Mouse (Mus musculus) G1E (cell line): Measurements from ENCODE around the gene Hbp1. TPM values are rescaled to one million over a fixed set of nuclear protein-coding genes. Genes with fewer than 3 reads are reported as not detected.
A peak's percentile ranks its signal among the peaks of the same experiment; 100 is the strongest.

Source experiments
- ATAC-seq: 2 replicates; pipeline ENCODE4 v1.8.0; 2016; ENCODE audit warnings: mild to moderate bottlenecking; ENCODE audit not compliant: insufficient number of reproducible peaks, poor library complexity, low FRiP score, severe bottlenecking; ENCODE audit errors: extremely low read depth
- DNase-seq: peaks from one replicate; pipeline ENCODE4 v3.0.0; 2012; ENCODE audit warnings: low spot score
- H3K27me3 ChIP-seq: 2 replicates; pipeline ENCODE4 v1.6.1; 2012; ENCODE audit warnings: mild to moderate bottlenecking, low read length, inconsistent platforms; ENCODE audit not compliant: insufficient read depth
- H3K36me3 ChIP-seq: replicated peaks from 2 replicates; pipeline ENCODE3; 2012; ENCODE audit warnings: mild to moderate bottlenecking, inconsistent platforms
- H3K4me1 ChIP-seq: 2 replicates; pipeline ENCODE4 v1.6.1; 2012; ENCODE audit warnings: low read depth, low read length, inconsistent platforms, mixed read lengths; ENCODE audit not compliant: insufficient read depth
- H3K4me3 ChIP-seq: 2 replicates; pipeline ENCODE4 v1.5.1; 2012; ENCODE audit warnings: low read depth, mild to moderate bottlenecking, inconsistent platforms, low read length, moderate library complexity, mixed read lengths
- H3K9me3 ChIP-seq: replicated peaks from 2 replicates; pipeline ENCODE4 v1.6.1; 2012; ENCODE audit warnings: inconsistent platforms
- CTCF ChIP-seq: IDR thresholded peaks from 2 replicates; pipeline ENCODE4 v1.5.1; 2012; ENCODE audit warnings: low read depth, low read length, inconsistent platforms, mixed read lengths
- GATA1 ChIP-seq: IDR thresholded peaks from 2 replicates; pipeline ENCODE4 v1.6.1; 2012; ENCODE audit warnings: borderline replicate concordance, low read length, inconsistent platforms, mixed read lengths
- GATA2 ChIP-seq: IDR thresholded peaks from 2 replicates; pipeline ENCODE4 v1.6.1; 2012; ENCODE audit warnings: low read depth, low read length, inconsistent platforms, borderline replicate concordance
- POLR2AphosphoS5 ChIP-seq: IDR thresholded peaks from 2 replicates; pipeline ENCODE4 v1.6.1; 2012; ENCODE audit warnings: low read depth, low read length, inconsistent platforms; ENCODE audit not compliant: insufficient replicate concordance
- TAL1 ChIP-seq: conservative IDR thresholded peaks from 2 replicates; pipeline ENCODE4 v1.6.1; 2012; ENCODE audit warnings: low read depth, low read length, inconsistent platforms, mixed read lengths
- polyA plus RNA-seq: library from polyadenylated mRNA; stranded (reverse); fragments of >175 nt; gene quantifications from 2 replicates; pipeline ENCODE4 v1.2.3, GENCODE M21; 2012
- total RNA-seq, 2 experiments: library from RNA; stranded (forward) in 1 of 2; stranded (reverse) in 1 of 2; fragments of 200-1000 nt in 1 of 2; fragments of >200 nt in 1 of 2; fragmentation: Nextera tagmentation in 1 of 2; gene quantifications; 2 replicates each; pipeline ENCODE4 v1.2.3; 2014 to 2017

Gene Hbp1
- total RNA-seq (2014; fragmentation: Nextera tagmentation) (152 and 153 TPM in 2 replicates), total RNA-seq (2017) (120 and 121 TPM in 2 replicates), polyA plus RNA-seq (2.1 and 2.5 TPM in 2 replicates)

- no peak for TF ChIP-seq CTCF
- no peak for TF ChIP-seq GATA2
- no peak for TF ChIP-seq GATA1
- TF ChIP-seq POLR2AphosphoS5 = no peak
- TF ChIP-seq TAL1 = no peak
- ATAC-seq (peak; percentile 90), DNase-seq (peak; percentile 99)
- H3K27me3 ChIP-seq = no peaks in the 10 kb centered on the region
- peaks cover 13% of the 10 kb centered on the region for H3K36me3 ChIP-seq
- peak within 1 kb of the TSS; percentile 86 for H3K4me3 ChIP-seq
- peaks cover 26% of the 10 kb centered on the region for H3K4me1 ChIP-seq
- H3K9me3 ChIP-seq = no peaks in the 10 kb centered on the region
Observed at GRCm38 (mm10) chr12:31949759-31950658, at the start of gene Hbp1. Hbp1 (minus strand) TSS chr12:31950535.

- DNase-seq (no peak), ATAC-seq (no peak)
- H3K4me3 ChIP-seq = no peak overlapping the region
- TF ChIP-seq GATA1 = no peak
- no peak for TF ChIP-seq POLR2AphosphoS5
- TF ChIP-seq TAL1 = no peak
- no peak for TF ChIP-seq GATA2
- no peak for TF ChIP-seq CTCF
- H3K9me3 ChIP-seq = no peaks in the 10 kb centered on the region
- H3K4me1 ChIP-seq = peaks cover 81% of the 10 kb centered on the region
- no peaks in the 10 kb centered on the region for H3K27me3 ChIP-seq
- peaks cover 46% of the 10 kb centered on the region for H3K36me3 ChIP-seq
Observed at GRCm38 (mm10) chr12:31998706-31999105, 48.4 kb upstream of the Hbp1 start.

DNA sequence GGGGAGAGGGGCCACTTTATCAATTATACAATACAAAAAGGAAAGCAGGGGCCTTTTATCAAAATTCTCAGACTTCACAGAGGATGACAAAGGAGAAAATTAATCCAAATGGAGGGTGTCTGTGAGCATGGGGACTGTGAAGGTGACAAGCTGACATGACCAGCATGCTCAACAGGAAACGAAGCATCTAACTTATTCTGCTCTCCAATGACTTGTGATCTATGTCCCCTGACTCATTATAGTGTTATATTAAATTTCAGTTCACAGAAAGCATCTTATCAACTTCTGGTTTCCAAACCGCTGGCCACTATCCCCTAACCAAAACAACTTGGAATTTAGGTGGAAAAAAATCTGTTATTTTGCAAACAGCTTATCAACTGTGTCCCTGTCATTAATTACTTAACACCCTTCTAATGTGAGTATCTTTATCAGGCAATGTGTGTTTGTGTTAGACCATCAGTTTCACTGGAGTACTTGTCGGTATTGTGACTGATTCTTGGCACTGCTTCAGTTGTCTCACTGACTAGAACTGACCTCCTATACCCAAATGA is 47.1 kb upstream of the Hbp1 start:
- H3K9me3 ChIP-seq = no peaks in the 10 kb centered on the region
- ATAC-seq (no peak), DNase-seq (no peak)
- no peaks in the 10 kb centered on the region for H3K27me3 ChIP-seq
- H3K4me1 ChIP-seq = peaks cover 82% of the 10 kb centered on the region
- no peak overlapping the region; the same call in 1 of the 2 replicates for H3K4me3 ChIP-seq
- TF ChIP-seq CTCF (no peak), GATA1 (no peak), GATA2 (no peak), POLR2AphosphoS5 (no peak), TAL1 (no peak)
- H3K36me3 ChIP-seq = peaks cover 58% of the 10 kb centered on the region

- Histone ChIP-seq H3K9me3 (no peaks in the 10 kb centered on the region), H3K36me3 (peaks cover 58% of the 10 kb centered on the region), H3K4me1 (peaks cover 82% of the 10 kb centered on the region), H3K4me3 (no peak overlapping the region; the same call in 1 of the 2 replicates), H3K27me3 (no peaks in the 10 kb centered on the region)
- ATAC-seq (peak; percentile 86), DNase-seq (peak; percentile 74)
- TF ChIP-seq GATA1 (no peak), POLR2AphosphoS5 (no peak), CTCF (no peak), TAL1 (peak; percentile 58), GATA2 (no peak)
Observed at GRCm38 (mm10) chr12:31996877-31997276, 46.5 kb upstream of the Hbp1 start.

DNA sequence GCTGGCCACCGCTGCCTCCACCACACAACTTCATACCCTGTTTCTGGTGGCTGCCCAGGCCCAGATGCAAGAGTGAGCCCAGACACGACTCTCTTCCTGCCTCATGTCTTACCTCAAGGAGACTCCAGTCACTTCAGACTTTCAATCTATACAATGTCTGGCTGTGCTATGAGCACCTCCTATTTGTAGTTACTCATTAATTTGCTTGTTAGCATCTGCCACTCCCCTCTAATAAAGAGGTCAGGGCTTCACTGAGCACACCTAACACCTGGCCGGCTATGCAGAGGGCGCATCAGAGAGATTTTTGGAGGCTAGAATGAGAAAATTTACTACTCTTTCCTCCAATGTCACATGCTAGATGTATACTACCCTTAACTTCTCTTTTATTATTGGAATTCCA is 40.2 kb upstream of the Hbp1 start:
- TF ChIP-seq POLR2AphosphoS5 (no peak), TAL1 (no peak), CTCF (no peak), GATA1 (no peak), GATA2 (no peak)
- Histone ChIP-seq H3K9me3 (no peaks in the 10 kb centered on the region), H3K4me1 (peaks cover 64% of the 10 kb centered on the region), H3K4me3 (no peak overlapping the region), H3K36me3 (peaks cover 87% of the 10 kb centered on the region), H3K27me3 (no peaks in the 10 kb centered on the region)
- no peak for DNase-seq
- ATAC-seq = no peak

DNA sequence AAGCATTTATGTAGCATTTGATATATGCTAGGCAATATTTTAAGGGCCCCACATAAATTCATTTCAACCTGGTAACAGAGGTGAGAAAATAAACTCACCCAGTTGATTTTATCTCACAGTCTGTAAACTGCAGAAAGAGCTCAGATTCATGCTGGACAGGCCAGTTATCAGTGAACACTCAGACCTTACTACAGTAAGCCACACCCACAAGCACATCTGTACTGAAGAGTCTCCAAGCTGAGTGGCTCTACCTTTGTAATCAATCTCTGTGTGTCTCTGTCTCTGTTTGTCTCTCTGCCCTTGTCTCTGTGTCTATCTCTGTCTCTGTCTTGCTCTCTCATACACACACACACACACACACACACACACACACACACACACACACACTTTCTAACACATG is 39.4 kb upstream of the Hbp1 start:
- Histone ChIP-seq H3K27me3 (no peaks in the 10 kb centered on the region), H3K9me3 (no peaks in the 10 kb centered on the region), H3K4me3 (no peak overlapping the region), H3K4me1 (peaks cover 64% of the 10 kb centered on the region), H3K36me3 (peaks cover 95% of the 10 kb centered on the region)
- peak; percentile 54 for ATAC-seq
- TF ChIP-seq POLR2AphosphoS5 = no peak
- TF ChIP-seq GATA1 = no peak
- TF ChIP-seq CTCF = no peak
- TF ChIP-seq TAL1 = no peak
- TF ChIP-seq GATA2 = no peak
- no peak for DNase-seq
